Mouse (Mus musculus) kidney, embryonic 15.5 days (tissue): Measurements from ENCODE around the gene Fndc8. TPM values are rescaled to one million over a fixed set of nuclear protein-coding genes. Genes with fewer than 3 reads are reported as not detected.

Source experiments
- ATAC-seq: fragments of 200-750 bp; cut with Nextera tagmentation; replicated peaks from 2 replicates; pipeline ENCODE4 v1.8.0; 2017; ENCODE audit warnings: moderate TSS enrichment; ENCODE audit not compliant: low FRiP score
- H3K27ac ChIP-seq: fragments of 300-500 bp; sonication (generic); 2 replicates; pipeline ENCODE4 v1.5.1; 2015; ENCODE audit warnings: mild to moderate bottlenecking, inconsistent platforms
- H3K27me3 ChIP-seq: fragments of 300-500 bp; sonication (generic); 2 replicates; pipeline ENCODE4 v1.6.1; 2015; ENCODE audit warnings: inconsistent platforms
- H3K36me3 ChIP-seq: fragments of 300-500 bp; sonication (generic); 2 replicates; pipeline ENCODE4 v1.6.1; 2015; ENCODE audit warnings: inconsistent platforms
- H3K4me1 ChIP-seq: fragments of 300-500 bp; sonication (generic); 2 replicates; pipeline ENCODE4 v1.6.1; 2015; ENCODE audit warnings: inconsistent platforms
- H3K4me2 ChIP-seq: fragments of 300-500 bp; sonication (generic); 2 replicates; pipeline ENCODE4 v1.6.1; 2015; ENCODE audit warnings: moderate library complexity, mild to moderate bottlenecking, inconsistent platforms
- H3K4me3 ChIP-seq: fragments of 300-500 bp; sonication (generic); replicated peaks from 2 replicates; pipeline ENCODE4 v1.5.1; 2015; ENCODE audit warnings: mild to moderate bottlenecking, inconsistent platforms
- H3K9ac ChIP-seq: fragments of 300-500 bp; sonication (generic); 2 replicates; pipeline ENCODE4 v1.6.1; 2015; ENCODE audit warnings: mild to moderate bottlenecking, inconsistent platforms
- H3K9me3 ChIP-seq: fragments of 300-500 bp; sonication (generic); replicated peaks from 2 replicates; pipeline ENCODE4 v1.6.1; 2016; ENCODE audit warnings: inconsistent platforms
- WGBS: fragments of 180-500 bp; shearing (Covaris S2); methylation state at CpG from one replicate; pipeline ENCODE4 v1.1.7; 2015; ENCODE audit warnings: mixed read lengths; 5-methylcytosine and 5-hydroxymethylcytosine counted together
- polyA plus RNA-seq: library from polyadenylated mRNA; unstranded; fragments of >200 nt; fragmentation: Nextera tagmentation; extraction: Ambion mirVana; gene quantifications from 2 replicates; pipeline ENCODE4 v1.2.1, GENCODE M21; 2015

Fndc8 gene
- polyA plus RNA-seq, 1 experiment from 2014 or later = 0.18 TPM

GRCm38 (mm10) chr11:82870173-82871030 lies 21.5 kb upstream of the Fndc8 start:
- peak overlapping the region; percentile 77 for H3K4me2 ChIP-seq
- peak overlapping the region; percentile 93 for H3K27ac ChIP-seq
- H3K9me3 ChIP-seq = no peaks in the 10 kb centered on the region
- 1% methylated on average over 36 of the region's 36 CpGs for WGBS
- no peaks in the 10 kb centered on the region for H3K27me3 ChIP-seq
- ATAC-seq = peak; percentile 91
- no peaks in the 10 kb centered on the region for H3K36me3 ChIP-seq
- peak overlapping the region; percentile 96 for H3K4me3 ChIP-seq
- H3K4me1 ChIP-seq = peaks cover 9% of the 10 kb centered on the region; the same call in 1 of the 2 replicates
- H3K9ac ChIP-seq = peak overlapping the region; percentile 72

- H3K27me3 ChIP-seq = no peaks in the 10 kb centered on the region
- peak within 1 kb of the TSS; percentile 77 for H3K4me2 ChIP-seq
- peak within 1 kb of the TSS; percentile 96 for H3K4me3 ChIP-seq
- peak within 1 kb of the TSS; percentile 72 for H3K9ac ChIP-seq
- peak within 1 kb of the TSS; percentile 93 for H3K27ac ChIP-seq
- H3K4me1 ChIP-seq = peaks cover 9% of the 10 kb centered on the region; the same call in 1 of the 2 replicates
- under 1% methylated on average over 42 of the region's 43 CpGs for WGBS
- peak; percentile 96 for ATAC-seq
- no peaks in the 10 kb centered on the region for H3K9me3 ChIP-seq
- H3K36me3 ChIP-seq = no peaks in the 10 kb centered on the region
Measured at GRCm38 (mm10) chr11:82871031-82871446, 20.9 kb upstream of the Fndc8 start, which contains the start of gene Rffl. Gene Rffl (minus strand): TSS chr11:82871210.

GRCm38 (mm10) chr11:82874924-82875323 lies 17.0 kb upstream of the Fndc8 start:
- H3K27ac ChIP-seq = no peak overlapping the region
- H3K4me2 ChIP-seq = no peak overlapping the region
- no peak overlapping the region for H3K4me3 ChIP-seq
- WGBS = 56% methylated on average over 5 of the region's 5 CpGs
- H3K9ac ChIP-seq = no peak overlapping the region
- peaks cover 5% of the 10 kb centered on the region; the same call in 1 of the 2 replicates for H3K4me1 ChIP-seq
- no peaks in the 10 kb centered on the region for H3K27me3 ChIP-seq
- no peaks in the 10 kb centered on the region for H3K9me3 ChIP-seq
- H3K36me3 ChIP-seq = peaks cover 7% of the 10 kb centered on the region
- ATAC-seq = no peak

DNA sequence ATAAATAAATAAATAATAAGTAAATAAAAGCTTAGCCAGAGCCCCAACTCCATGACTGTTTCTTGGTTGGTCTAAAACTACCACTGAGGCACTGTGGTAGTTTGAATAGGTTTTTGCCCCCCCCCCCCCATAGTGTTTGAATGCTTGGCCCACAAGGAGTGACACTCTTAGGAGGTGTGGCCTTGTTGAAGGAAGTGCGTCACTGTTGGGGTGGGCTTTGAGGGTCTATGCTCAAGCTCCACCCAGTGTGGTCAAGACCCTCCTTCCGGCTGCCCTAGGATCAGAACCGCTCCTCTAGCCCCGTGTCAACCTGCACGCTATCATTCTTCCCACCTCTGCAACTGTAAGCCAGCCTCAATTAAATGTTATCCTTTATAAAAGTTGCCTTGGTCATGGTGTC lies 16.3 kb upstream of the Fndc8 start:
- 90% methylated on average over 5 of the region's 5 CpGs for WGBS
- Histone ChIP-seq H3K27me3 (no peaks in the 10 kb centered on the region), H3K4me1 (0 out of 2 replicates have a peak, but pooled peaks cover 3% of the 10 kb centered on the region), H3K4me3 (no peak overlapping the region), H3K4me2 (no peak overlapping the region), H3K27ac (no peak overlapping the region), H3K36me3 (peaks cover 8% of the 10 kb centered on the region), H3K9ac (no peak overlapping the region), H3K9me3 (no peaks in the 10 kb centered on the region)
- no peak for ATAC-seq

- H3K9ac ChIP-seq = no peak overlapping the region
- H3K9me3 ChIP-seq = no peaks in the 10 kb centered on the region
- H3K36me3 ChIP-seq = peaks cover 15% of the 10 kb centered on the region
- 53% methylated on average over 7 of the region's 7 CpGs for WGBS
- no peak overlapping the region for H3K4me2 ChIP-seq
- H3K27ac ChIP-seq = peak overlapping the region; percentile 46; the same call in 1 of the 2 replicates
- 0 out of 2 replicates have a peak, but pooled peaks cover 3% of the 10 kb centered on the region for H3K4me1 ChIP-seq
- H3K27me3 ChIP-seq = no peaks in the 10 kb centered on the region
- ATAC-seq = peak; percentile 66
- H3K4me3 ChIP-seq = no peak overlapping the region
Measured at GRCm38 (mm10) chr11:82877726-82878344, 14.1 kb upstream of the Fndc8 start.

DNA sequence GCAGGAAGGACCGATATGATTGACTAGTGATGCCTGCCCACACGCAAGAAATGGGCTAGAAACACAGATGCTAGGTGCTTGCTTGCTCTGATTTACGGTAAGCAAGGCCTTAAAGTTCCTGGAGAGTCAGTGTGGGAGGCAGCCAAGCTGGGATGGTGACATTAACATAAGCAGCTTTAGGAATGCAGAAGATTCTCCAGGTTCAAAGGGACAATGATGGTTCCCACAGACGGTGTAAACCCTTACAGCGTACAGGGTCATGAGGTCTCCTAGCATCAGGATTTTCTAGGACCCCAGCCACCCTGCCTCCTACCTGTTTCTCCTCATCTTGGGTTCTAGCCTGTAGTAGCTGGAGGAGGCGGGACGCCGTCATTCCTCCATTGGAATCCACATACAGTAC lies 8.7 kb upstream of the Fndc8 start:
- H3K9ac ChIP-seq = no peak overlapping the region
- peaks cover 15% of the 10 kb centered on the region for H3K36me3 ChIP-seq
- no peak overlapping the region for H3K4me2 ChIP-seq
- H3K27ac ChIP-seq = no peak overlapping the region
- H3K4me3 ChIP-seq = no peak overlapping the region
- H3K9me3 ChIP-seq = no peaks in the 10 kb centered on the region
- no peaks in the 10 kb centered on the region for H3K27me3 ChIP-seq
- WGBS = 58% methylated on average over 8 of the region's 8 CpGs
- peaks cover 4% of the 10 kb centered on the region; the same call in 1 of the 2 replicates for H3K4me1 ChIP-seq
- no peak for ATAC-seq

DNA sequence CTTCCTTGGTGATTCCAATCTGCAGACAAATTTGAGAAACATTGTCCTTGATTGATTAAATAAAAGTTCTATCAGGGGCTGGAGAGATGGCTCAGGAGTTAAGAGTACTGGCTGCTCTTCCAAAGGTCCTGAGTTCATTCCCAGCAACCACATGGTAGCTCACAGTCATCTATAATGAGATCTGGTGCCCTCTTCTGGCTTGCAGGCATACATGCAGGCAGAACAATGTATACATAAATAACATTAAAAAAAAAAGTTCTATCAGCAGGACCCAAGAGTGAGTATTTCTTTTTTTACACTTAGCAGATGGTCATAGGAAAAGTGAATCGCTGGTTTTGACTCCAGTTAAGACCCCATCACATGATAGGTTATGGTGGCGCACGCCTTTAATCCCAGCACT lies 5.4 kb upstream of the Fndc8 start:
- H3K4me1 ChIP-seq = peaks cover 20% of the 10 kb centered on the region
- WGBS = 86% methylated on average over 3 of the region's 3 CpGs

DNA sequence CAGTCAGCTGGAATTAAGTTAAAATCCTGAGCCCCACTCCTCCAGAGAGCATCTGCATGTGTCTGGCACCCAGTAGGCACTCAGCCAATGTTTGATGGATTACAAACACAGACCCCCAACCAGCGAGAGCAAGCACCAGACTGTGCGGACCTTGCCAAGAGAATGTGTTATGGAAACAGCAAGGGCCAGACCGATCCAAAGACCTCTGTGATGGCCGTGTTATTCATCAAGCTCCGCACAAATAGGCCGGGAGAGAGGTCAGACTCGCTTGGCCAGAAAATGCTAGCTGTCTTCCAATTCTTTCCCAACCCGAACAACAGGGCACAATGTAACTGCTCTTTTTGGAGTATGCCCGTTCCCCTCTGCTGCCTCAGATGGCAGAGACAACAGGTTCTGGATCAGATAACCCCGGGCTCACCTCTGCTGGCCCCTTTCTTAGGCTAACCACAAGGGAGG lies 3.4 kb upstream of the Fndc8 start:
- Histone ChIP-seq H3K36me3 (no peaks in the 10 kb centered on the region), H3K9ac (no peak overlapping the region), H3K27me3 (peaks cover 18% of the 10 kb centered on the region), H3K9me3 (no peaks in the 10 kb centered on the region), H3K4me3 (no peak overlapping the region), H3K4me1 (peaks cover 20% of the 10 kb centered on the region), H3K27ac (no peak overlapping the region), H3K4me2 (peak overlapping the region; percentile 84)
- 50% methylated on average over 10 of the region's 10 CpGs for WGBS
- no peak for ATAC-seq

More for the DNA sequence above, 5.4 kb upstream of the Fndc8 start:
- no peak for ATAC-seq
- Histone ChIP-seq H3K27ac (no peak overlapping the region), H3K9ac (no peak overlapping the region), H3K27me3 (peaks cover 7% of the 10 kb centered on the region), H3K4me3 (no peak overlapping the region), H3K36me3 (peaks cover under 1% of the 10 kb centered on the region; the same call in 1 of the 2 replicates), H3K9me3 (no peaks in the 10 kb centered on the region), H3K4me2 (no peak overlapping the region)

- peak overlapping the region; percentile 72 for H3K9ac ChIP-seq
- no peaks in the 10 kb centered on the region for H3K9me3 ChIP-seq
- H3K36me3 ChIP-seq = no peaks in the 10 kb centered on the region
- peak; percentile 57 for ATAC-seq
- peak overlapping the region; percentile 84 for H3K4me2 ChIP-seq
- H3K27ac ChIP-seq = peak overlapping the region; percentile 79
- H3K27me3 ChIP-seq = peaks cover 18% of the 10 kb centered on the region
- peak overlapping the region; percentile 74 for H3K4me3 ChIP-seq
- H3K4me1 ChIP-seq = peaks cover 20% of the 10 kb centered on the region
- 5% methylated on average over 31 of the region's 31 CpGs for WGBS
Measured at GRCm38 (mm10) chr11:82889524-82890341, 2.2 kb upstream of the Fndc8 start.

GRCm38 (mm10) chr11:82890342-82890762 lies 1.6 kb upstream of the Fndc8 start, which contains the start of gene Rad51d:
Gene Rad51d (minus strand): TSS chr11:82890614.
- H3K9ac ChIP-seq = peak within 1 kb of the TSS; percentile 72
- peak; percentile 92 for ATAC-seq
- H3K36me3 ChIP-seq = no peaks in the 10 kb centered on the region
- under 1% methylated on average over 26 of the region's 26 CpGs for WGBS
- H3K4me3 ChIP-seq = peak within 1 kb of the TSS; percentile 74
- peak within 1 kb of the TSS; percentile 79 for H3K27ac ChIP-seq
- H3K4me1 ChIP-seq = peaks cover 20% of the 10 kb centered on the region
- H3K4me2 ChIP-seq = peak within 1 kb of the TSS; percentile 84
- H3K9me3 ChIP-seq = no peaks in the 10 kb centered on the region
- peaks cover 18% of the 10 kb centered on the region for H3K27me3 ChIP-seq

DNA sequence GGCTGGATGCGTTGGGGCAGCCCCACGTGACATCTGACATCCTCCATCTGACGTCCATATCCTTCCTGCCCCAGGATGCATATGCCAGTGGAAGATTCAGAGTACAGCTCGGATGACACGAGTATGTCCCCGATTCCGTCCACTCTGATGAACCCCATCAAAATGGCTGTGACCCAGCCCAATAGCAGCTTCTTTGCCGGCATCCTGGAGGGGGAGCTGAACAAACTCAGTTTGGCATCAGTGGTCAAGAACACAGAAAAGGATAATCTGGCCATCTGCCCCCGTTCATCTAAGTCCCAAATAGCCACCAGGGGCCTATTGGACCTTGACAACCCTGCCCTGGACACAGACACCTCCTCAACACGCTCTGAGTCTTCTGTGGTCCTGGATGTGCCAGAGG lies 5.6 kb downstream of the Fndc8 start:
- WGBS = 78% methylated on average over 10 of the region's 10 CpGs
- H3K4me1 ChIP-seq = no peaks in the 10 kb centered on the region
- peaks cover 34% of the 10 kb centered on the region for H3K36me3 ChIP-seq
- H3K4me3 ChIP-seq = no peak overlapping the region
- no peak for ATAC-seq
- no peaks in the 10 kb centered on the region for H3K9me3 ChIP-seq
- H3K27me3 ChIP-seq = peaks cover 2% of the 10 kb centered on the region; the same call in 1 of the 2 replicates
- H3K4me2 ChIP-seq = no peak overlapping the region
- H3K27ac ChIP-seq = no peak overlapping the region
- no peak overlapping the region for H3K9ac ChIP-seq
